Mouse (Mus musculus) neural tube, embryonic 10.5 days (tissue): ENCODE data around the gene Nlgn1.

Source experiments
- DNase-seq: peaks from one replicate; pipeline ENCODE4 v3.0.0-alpha.2; 2017; ENCODE audit warnings: low spot score; ENCODE audit errors: extremely low spot score

Gene Nlgn1

DNA sequence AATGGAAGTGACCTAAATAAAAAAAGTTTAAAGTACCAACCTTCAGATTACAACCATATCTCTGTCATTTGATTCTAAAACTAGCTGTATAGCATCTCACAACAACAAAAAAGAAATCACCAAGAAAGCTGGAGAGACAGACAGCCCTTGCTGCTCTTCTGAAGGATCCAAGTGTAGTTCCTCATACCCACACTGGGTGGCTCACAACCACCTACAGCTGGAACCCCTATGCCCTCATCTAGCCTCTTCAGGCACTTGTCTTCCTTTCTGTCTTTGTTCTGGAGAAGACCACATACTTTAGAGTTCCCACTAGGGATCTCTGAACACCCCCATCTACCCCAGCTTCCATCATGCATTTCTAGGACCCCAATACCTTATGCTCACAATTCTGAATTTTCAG lies 236.7 kb downstream of the Nlgn1 start:
- no peak for DNase-seq

DNA sequence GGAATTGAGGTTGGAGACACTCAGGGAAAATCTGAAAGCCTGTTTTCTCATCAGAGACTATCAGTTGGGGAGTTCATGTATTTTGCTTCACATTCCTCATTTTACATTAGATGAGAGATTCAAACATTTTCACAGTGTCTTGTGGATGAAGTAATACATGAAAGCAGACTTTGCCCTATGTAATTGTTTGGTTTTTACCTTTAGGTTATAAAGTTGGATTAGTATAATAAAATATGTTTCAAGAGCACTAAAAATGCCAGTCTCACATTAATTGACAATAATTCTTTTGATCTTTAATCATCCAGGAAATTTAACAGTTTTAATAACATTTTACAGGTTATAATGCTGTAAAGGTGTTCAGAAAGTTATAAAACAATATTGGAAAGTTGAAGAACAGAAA lies 262.9 kb downstream of the Nlgn1 start:
- no peak for DNase-seq

DNA sequence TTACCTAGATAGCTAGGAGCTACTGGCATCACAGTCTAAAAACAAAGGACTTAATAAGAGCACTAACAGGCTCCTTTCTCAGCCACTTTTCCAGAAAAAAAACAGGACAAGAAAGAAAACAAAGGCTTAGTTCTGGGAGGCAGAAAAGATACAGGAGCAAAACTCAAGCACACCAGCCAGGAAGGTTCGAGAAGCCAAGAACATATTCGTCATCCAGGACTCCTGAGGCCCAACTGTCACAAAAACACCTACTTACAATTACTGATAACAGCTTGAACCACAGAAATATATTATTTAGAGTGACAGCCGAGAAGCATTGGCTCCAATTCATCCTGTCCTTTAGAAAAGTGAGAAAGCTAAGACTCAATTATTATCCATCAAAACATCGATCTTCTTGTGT lies 281.5 kb downstream of the Nlgn1 start:
- no peak for DNase-seq

DNA sequence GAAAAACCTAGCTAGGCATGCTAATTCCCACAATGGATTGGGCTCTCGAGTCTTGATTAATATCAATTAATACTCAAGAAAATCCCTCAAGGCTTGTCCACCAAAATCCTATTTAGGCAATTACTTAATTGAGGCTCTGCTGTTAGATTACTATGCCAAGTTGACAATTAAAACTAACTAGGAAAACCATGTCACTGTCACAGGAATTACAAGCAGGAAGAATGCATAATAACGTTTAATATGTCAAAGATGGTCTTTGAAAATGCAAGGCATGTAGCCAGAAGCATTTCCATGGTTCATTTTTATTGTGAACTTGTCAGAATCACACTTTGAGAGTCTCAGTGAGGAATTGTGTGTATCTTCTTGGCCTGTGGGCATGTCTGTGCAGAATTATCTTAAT lies 289.3 kb downstream of the Nlgn1 start:
- no peak for DNase-seq

DNA sequence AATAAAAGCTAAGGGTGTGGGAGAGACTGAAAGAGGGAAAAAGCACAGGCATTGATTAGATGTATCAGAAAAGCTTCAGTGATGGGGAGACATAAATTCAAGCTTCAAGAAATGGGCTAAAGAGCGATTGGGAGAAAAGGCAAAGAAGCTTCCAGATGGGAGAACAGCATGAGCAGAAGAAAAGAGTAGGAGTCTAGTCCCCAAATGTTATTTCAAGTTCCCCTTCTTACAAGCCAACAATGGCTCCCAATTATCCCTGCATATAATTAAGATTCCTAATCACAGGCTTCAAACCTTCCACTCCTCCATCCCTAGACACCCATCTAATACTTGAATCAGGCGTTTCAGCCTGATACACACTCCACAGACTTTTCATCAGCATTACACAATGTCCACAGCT lies 292.6 kb downstream of the Nlgn1 start:
- no peak for DNase-seq

DNA sequence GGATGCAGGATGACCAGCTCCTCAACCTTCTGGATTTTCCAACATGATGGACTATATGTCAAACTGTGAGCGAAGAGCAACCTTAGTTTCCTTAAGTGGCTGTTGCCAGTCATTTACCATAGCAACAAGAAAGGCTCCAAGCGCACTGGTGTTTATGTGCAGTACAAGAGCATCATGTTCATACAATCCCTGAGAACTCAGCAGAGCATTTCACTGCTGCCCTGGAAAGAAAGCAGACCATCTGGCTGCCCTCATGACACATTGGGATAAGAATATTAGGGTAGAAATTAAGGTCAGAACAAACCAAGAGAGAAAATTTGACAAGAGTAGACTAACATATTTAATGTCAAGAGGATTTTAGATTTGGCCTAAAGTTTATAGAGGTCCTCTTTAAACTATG lies 306.2 kb downstream of the Nlgn1 start:
- no peak for DNase-seq

DNA sequence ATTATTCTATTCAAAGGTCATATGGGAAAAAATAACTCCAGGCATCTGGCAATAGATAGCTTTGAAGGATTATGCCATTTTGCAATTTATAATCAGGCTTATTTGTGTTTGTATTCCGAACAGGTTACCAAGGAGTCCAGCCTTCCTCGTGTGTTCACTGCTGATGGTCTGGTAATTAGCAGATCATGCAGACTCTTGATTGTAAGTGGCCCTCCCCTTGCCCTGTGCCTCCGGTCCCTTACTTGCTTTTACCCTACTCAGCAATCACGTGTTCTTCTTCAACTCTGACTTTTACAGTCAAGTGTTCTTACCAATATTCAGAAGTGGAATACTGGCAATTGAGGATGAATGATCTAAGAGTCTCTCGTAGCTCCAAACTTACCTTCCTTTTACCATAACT lies 309.0 kb downstream of the Nlgn1 start:
- DNase-seq: no peak

DNA sequence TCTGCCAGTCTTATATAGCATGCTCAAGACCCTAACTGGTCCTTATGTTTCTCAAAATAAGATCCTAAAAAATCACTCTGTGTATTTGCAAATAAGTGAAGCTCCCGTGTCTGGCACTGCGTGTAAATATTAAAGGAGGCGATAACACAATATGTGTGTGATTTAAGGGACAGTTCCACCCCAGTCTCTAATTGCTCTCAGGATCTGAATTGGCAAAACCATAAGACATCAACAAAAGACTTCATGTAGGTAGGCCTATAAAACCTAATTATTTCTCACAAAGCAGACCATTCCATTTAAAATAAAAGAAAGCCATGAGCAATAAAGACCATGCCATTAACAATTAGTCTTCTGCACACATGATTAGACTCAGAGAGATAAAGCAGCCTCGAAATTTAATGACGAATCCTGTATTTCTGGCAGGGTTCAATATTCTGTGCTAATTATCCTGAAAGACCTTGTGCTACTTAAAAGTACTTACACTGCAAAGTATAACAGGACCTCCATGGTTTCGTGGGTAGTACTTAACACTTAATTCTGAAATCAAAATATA lies 310.6 kb downstream of the Nlgn1 start:
- no peak for DNase-seq

DNA sequence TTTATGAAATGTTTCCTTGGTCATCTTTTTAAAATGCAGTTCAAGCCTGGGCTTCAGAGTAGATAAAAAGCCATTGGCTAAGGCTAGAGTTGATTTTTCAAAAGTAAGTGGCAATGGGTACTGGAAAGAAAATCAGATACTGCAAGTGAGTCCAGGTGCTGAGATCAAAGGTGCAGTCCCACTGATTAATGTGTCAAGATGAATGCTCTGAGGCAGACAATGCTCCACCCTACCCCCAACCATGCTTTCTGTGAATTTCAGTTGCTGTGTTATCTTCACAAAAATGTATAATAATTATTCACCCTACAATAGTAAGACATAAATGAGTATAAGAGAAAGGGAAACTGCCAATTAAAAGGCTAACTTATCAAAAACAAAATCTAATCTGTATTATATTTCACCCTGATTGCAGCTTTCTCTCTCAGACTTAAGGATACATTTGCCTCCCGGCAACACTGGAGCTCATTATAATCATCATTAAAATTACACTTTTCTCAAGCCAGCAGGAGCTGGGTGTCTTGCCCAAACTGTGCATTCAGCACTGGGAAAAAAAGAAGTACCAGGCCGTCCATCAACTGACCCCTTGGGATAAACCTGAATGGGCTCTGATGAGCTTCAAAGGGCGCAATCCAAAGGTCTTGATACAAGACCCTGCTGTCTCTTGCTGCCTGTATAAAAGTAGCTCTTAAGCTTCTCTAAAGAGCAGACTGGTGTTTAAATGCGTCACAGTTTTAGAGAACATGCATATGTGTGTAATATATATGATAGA lies 320.8 kb downstream of the Nlgn1 start:
- no peak for DNase-seq

DNA sequence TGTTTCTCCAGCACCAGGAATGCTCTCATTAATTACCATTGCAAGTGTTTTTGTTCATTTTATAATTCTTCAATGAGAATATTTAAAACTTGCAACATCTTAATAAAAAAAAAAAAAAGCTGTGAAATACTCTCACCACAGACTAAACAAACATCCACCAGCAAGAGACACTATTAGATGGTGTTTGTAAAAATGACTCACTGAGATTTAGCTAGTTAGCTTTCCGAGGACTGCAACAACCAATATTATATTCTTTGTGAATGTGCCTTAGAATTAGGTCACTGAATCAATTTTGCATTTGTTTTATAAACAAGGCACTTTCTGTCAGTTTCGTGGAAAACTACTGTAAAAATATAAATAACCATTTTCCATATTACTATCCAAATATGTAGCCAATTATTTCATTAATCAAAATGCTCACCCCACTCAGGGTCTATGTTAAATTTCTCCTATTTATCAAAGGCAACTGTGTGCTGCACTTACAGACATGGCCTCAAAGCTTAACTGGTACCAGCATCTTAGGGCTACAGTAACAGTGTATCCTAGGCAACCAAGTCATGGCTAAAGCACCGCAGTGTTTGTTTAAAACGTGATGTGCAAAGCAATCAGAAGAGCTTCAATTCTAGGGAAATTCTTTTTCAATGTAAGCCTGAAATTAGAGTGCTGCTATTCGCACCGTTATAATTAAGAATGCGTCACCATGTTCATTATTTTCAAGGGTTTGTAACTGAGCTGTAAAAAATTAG lies 329.2 kb downstream of the Nlgn1 start:
- DNase-seq: no peak

DNA sequence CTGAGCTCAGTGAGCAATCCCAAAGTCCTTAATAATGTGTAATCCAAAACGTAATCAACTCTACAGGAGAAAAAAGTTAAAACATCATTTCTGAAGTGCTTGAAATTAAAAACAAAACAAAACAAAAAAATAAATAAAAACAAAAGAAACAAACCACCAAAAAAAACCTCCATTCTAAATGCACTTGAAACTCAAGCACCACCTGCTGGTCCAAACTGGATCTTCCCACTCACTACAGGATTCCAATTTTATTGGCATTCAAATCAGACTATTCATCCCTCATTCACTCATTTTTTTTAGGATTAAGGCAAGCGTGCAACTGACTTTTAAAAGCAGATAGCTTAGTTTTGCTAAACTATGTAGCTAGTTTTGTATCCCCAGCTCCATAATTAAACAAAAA lies 329.9 kb downstream of the Nlgn1 start:
- DNase-seq: no peak

DNA sequence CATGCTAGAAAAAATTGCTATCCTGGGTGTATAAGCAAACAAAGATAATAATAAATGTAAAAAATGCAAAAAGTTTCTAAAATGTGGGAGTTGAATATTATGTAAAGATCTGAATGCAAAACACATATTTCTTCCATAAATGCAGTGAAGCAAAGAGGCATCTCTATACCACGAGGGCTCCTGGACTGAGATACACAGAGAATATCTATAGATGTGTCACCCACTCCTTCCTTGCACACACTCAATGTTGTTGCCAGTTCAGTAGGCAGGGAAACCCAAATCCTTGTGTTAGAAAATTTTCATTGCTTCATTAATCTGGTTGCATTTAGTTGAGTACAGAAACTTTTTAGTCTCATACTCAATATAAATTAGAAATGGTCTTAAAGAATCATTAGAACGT lies 364.7 kb downstream of the Nlgn1 start:
- no peak for DNase-seq

DNA sequence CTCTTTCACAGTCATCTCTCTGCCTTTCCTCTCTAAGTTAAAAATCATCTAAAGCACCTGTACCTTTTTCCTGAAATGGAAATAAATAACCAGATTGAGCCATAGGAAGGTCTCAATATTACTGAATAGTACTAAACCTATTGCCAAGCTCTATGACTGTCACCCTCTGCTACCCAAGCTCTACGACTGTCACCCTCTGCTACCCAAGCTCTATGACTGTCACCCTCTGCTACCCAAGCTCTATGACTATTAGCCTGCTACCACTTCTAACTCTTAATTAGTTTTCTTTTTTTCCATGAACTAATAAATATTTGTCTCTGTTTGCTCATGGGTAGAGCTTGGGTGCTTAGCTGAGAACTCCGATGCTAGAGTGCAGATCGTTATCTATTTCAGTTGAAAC lies 368.0 kb downstream of the Nlgn1 start:
- no peak for DNase-seq

DNA sequence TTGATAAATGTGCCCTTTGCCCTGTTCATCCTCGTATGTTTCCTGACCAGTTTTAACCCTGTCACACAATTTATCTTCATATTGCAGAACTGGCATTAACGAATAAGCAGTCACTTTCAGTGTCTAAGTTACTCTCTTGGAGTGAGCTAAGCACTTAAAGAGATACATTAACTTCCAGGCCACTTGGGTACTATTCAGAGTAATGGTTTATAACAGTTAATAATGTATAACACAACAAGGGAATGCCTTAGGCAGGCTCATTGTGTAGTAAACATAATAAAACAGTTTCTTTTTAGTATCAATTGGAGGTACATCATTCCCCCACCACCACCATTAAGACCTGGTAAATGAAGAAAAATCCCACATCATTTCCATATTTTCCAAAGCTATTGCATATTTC lies 368.7 kb downstream of the Nlgn1 start:
- DNase-seq: no peak

DNA sequence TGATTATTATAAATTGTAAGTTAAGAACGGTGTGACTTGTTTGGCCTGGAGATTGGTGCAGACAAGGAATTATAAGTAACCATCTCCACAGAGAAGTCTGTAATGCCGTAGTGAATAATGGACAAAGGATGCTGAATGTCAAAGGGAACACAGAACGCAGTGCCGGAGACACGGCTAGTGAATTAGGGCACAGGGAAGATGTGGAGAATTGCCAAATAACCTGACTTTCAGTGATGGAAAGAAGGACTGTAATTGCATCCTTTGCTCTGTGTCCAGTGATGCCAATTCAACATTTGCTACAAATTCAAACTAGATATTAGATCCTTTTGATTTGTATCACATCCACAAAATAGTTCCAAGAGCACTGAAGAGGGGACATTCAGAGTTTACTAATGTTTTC lies 415.7 kb downstream of the Nlgn1 start:
- no peak for DNase-seq

DNA sequence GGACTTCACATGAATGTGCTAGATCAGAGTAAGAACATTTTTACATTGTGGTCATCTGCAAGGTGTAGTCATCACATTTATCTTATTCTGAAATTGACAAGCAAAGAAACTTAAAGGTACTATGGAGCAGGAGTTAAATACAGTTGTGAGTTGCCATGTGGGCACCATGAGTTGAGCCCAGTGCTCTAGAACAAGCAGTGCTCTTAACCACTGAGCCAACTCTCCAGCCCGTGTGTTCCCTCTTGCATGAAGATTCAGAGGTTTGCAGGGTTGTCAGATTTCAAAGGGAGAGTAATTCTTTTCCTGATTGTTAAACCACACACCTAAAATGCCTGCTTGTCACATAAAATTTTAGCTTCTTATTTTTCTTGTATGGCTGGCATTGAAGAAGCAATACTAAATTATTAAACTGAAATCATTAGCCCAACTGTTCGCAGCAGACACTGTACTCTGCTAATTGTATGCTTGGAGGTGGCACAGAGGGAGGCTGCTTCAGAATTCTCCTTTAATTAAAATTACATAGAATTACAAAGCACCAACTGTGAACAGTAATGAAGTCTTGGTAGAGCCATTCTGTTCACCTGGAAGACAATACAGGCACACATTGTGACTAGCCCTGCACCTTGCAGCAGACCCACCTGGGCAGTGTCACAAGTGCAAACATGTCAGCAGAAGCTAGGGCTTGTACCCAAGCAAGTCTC lies 417.7 kb downstream of the Nlgn1 start:
- DNase-seq: no peak

DNA sequence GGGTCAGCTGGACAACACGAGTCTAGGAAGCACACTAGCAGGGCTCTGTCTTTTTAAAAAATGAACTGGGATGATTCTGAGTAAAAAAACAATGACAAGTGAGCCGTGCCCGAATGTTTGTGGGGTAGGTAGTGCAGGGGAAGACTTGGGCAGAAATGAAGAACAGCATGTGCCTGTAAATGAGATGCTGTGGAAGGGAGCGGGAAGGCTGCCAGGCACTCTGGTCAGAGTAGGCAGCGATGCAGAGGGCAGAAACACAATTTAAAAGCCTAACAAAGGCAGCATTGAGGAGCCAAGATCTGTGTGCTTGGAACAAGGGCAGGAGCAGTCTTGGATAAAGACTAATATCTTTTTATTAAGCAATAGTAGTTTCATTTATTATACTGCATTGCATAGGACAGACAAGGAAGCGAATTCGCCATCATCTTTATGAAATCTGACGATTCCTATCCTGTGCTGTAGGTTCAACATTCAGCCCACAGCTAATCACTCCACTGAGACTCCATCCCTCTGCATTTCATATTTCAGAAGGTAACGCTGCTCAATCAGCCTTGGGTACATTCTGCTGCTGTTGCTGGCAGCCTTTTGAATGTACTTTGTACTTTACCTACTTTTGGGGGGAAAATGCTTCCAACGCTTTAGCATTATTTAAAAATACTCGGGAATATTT lies 429.0 kb downstream of the Nlgn1 start:
- DNase-seq: no peak

DNA sequence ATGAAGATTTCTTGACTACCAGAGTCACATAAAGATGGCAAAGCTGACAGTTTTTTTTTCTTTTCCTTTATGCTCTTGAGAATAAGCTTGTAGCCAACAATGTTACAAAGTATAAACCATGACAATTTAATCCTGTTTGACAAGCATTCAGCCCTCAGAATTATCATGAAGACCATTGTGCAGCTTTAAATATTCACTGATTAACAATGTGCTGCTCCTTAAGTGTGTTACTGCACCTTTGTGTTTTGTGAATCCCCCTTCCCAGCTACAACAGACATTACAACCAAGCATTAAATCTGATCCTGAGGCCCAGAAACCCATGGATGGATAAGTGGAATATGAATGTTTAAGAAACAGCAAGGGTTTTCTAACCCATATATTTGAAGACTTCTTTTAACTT lies 434.8 kb downstream of the Nlgn1 start:
- DNase-seq: no peak

DNA sequence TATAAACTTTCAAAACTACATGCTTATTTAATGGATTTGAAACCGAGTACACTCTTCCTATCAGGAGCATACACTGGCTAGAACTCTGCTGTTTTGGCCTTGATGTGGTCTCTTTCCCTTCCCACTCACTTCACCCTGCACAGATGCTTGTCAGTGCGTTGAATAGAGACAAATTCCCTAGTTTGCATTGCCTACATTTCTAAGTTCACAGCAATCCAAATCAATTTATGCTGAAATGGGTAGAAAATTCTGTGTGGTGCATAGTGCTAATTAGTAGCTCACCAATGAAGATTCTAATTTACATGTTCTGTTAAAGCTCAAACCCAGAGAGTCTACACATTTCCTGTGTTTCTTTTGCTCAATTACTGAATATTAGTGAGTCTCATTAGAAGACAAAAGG lies 447.5 kb downstream of the Nlgn1 start:
- DNase-seq: no peak

DNA sequence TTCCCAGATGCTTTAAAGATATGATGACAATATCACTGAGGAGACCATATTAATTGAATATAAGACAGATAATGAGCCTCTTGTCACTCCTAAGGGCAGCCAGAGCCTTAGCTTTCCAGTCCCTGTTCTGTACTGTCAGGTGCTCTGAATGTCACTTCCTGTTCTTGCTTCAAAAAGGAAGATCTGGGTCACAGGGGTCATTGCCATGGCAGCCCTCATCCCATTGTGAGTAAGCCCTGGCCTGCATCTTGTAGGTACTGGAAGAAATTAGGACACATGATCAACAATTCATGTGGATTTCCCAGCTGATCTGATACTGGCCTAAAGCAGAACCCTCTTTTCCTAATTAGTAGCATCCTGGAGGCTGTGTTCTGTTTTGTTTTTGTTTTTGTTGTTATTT lies 463.1 kb downstream of the Nlgn1 start:
- DNase-seq: no peak

DNA sequence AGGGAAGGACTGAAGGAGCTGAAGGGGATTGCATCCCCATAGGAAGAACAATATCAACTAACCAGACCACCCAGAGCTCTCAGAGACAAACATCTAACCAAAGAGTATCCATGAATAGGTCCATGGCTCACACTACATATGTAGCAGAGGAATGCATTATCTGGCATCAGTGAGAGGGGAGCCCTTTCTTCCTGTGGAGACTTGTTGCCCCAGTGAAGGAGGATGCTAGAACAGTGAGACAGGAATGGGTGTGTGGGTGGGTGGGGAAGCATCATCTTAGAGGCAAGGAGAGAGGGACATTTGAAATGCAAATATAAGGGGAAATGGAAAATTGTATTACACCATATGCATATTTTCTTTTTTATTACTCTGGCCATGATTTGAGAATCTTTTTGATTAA lies 473.9 kb downstream of the Nlgn1 start:
- no peak for DNase-seq
